Mouse (Mus musculus): ENCODE measurements around the gene Uba7. TPM values are rescaled to one million over a fixed set of nuclear protein-coding genes. Genes with fewer than 3 reads are reported as not detected.

Uba7 gene
- polyA plus RNA-seq, 1 experiment from 2014 or later: 42.9 TPM

GRCm38 (mm10) chr9:107947241-107948194, 27.8 kb upstream of the Uba7 start:
- Histone ChIP-seq H3K9me3 (replicated peaks) (no peaks in the 10 kb centered on the region), H3K27ac (ENCODE audit: poor library complexity, severe bottlenecking) (no peak overlapping the region), H3K4me2 (no peak overlapping the region), H3K9ac (no peak overlapping the region), H3K4me1 (replicated peaks) (peaks cover 13% of the 10 kb centered on the region), H3K27me3 (replicated peaks) (0 out of 2 replicates have a peak, but pooled peaks cover 3% of the 10 kb centered on the region), H3K36me3 (no peaks in the 10 kb centered on the region), H3K4me3 (no peak overlapping the region)
- ATAC-seq (ENCODE audit: insufficient number of reproducible peaks, low FRiP score): no peak
- WGBS: 79% methylated on average over 31 of the region's 31 CpGs

- 74% methylated on average over 13 of the region's 13 CpGs for WGBS
- no peak for ATAC-seq (ENCODE audit: insufficient number of reproducible peaks, low FRiP score)
Measured at GRCm38 (mm10) chr9:107949184-107949921, 26.0 kb upstream of the Uba7 start.

GRCm38 (mm10) chr9:107949922-107950235, 25.4 kb upstream of the Uba7 start, which contains the start of gene Traip:
Gene Traip (plus strand): TSS chr9:107950136.
- H3K4me2 ChIP-seq: peak within 1 kb of the TSS; percentile 79
- 0 out of 2 replicates have a peak, but pooled peaks cover 3% of the 10 kb centered on the region for H3K27me3 ChIP-seq (replicated peaks)
- peaks cover 13% of the 10 kb centered on the region for H3K4me1 ChIP-seq (replicated peaks)
- H3K9me3 ChIP-seq (replicated peaks): no peaks in the 10 kb centered on the region
- no peaks in the 10 kb centered on the region for H3K36me3 ChIP-seq
- H3K27ac ChIP-seq (ENCODE audit: poor library complexity, severe bottlenecking): peak within 1 kb of the TSS; percentile 64
- 87% methylated on average over 10 of the region's 10 CpGs for WGBS
- no peak for ATAC-seq (ENCODE audit: insufficient number of reproducible peaks, low FRiP score)
- peak within 1 kb of the TSS; percentile 86 for H3K4me3 ChIP-seq
- H3K9ac ChIP-seq: peak within 1 kb of the TSS; percentile 73

More at GRCm38 (mm10) chr9:107949184-107949921, 26.0 kb upstream of the Uba7 start:
- Histone ChIP-seq H3K4me2 (no peak overlapping the region), H3K36me3 (no peaks in the 10 kb centered on the region), H3K27me3 (replicated peaks) (0 out of 2 replicates have a peak, but pooled peaks cover 3% of the 10 kb centered on the region), H3K27ac (ENCODE audit: poor library complexity, severe bottlenecking) (no peak overlapping the region), H3K4me1 (replicated peaks) (peaks cover 13% of the 10 kb centered on the region), H3K4me3 (no peak overlapping the region), H3K9me3 (replicated peaks) (no peaks in the 10 kb centered on the region), H3K9ac (no peak overlapping the region)

GRCm38 (mm10) chr9:107950460-107951355, 24.6 kb upstream of the Uba7 start:
- Histone ChIP-seq H3K9ac (peak overlapping the region; percentile 73), H3K27me3 (replicated peaks) (0 out of 2 replicates have a peak, but pooled peaks cover 3% of the 10 kb centered on the region), H3K36me3 (no peaks in the 10 kb centered on the region), H3K4me2 (peak overlapping the region; percentile 79), H3K4me1 (replicated peaks) (peaks cover 17% of the 10 kb centered on the region), H3K4me3 (peak overlapping the region; percentile 86), H3K9me3 (replicated peaks) (no peaks in the 10 kb centered on the region), H3K27ac (ENCODE audit: poor library complexity, severe bottlenecking) (peak overlapping the region; percentile 64)
- WGBS: 13% methylated on average over 45 of the region's 45 CpGs
- peak; percentile 87 for ATAC-seq (ENCODE audit: insufficient number of reproducible peaks, low FRiP score)

GRCm38 (mm10) chr9:107955613-107956289, 19.6 kb upstream of the Uba7 start:
- Histone ChIP-seq H3K4me1 (replicated peaks) (peaks cover 17% of the 10 kb centered on the region), H3K9me3 (replicated peaks) (no peaks in the 10 kb centered on the region), H3K27ac (ENCODE audit: poor library complexity, severe bottlenecking) (no peak overlapping the region), H3K36me3 (peaks cover 44% of the 10 kb centered on the region), H3K9ac (no peak overlapping the region), H3K27me3 (replicated peaks) (no peaks in the 10 kb centered on the region), H3K4me2 (no peak overlapping the region), H3K4me3 (no peak overlapping the region)
- WGBS: 66% methylated on average over 6 of the region's 6 CpGs
- ATAC-seq (ENCODE audit: insufficient number of reproducible peaks, low FRiP score): no peak

- H3K4me1 ChIP-seq (replicated peaks): peaks cover 14% of the 10 kb centered on the region
- 63% methylated on average over 6 of the region's 6 CpGs for WGBS
- no peak overlapping the region for H3K9ac ChIP-seq
- H3K4me2 ChIP-seq: no peak overlapping the region
- no peak for ATAC-seq (ENCODE audit: insufficient number of reproducible peaks, low FRiP score)
- H3K27ac ChIP-seq (ENCODE audit: poor library complexity, severe bottlenecking): no peak overlapping the region
- H3K36me3 ChIP-seq: peaks cover 56% of the 10 kb centered on the region
- H3K4me3 ChIP-seq: no peak overlapping the region
- H3K27me3 ChIP-seq (replicated peaks): no peaks in the 10 kb centered on the region
- H3K9me3 ChIP-seq (replicated peaks): no peaks in the 10 kb centered on the region
Measured at GRCm38 (mm10) chr9:107957141-107957540, 18.2 kb upstream of the Uba7 start.

- Histone ChIP-seq H3K27me3 (replicated peaks) (no peaks in the 10 kb centered on the region), H3K36me3 (peaks cover 65% of the 10 kb centered on the region), H3K4me1 (replicated peaks) (peaks cover 23% of the 10 kb centered on the region), H3K27ac (ENCODE audit: poor library complexity, severe bottlenecking) (no peak overlapping the region), H3K4me2 (no peak overlapping the region), H3K9ac (no peak overlapping the region), H3K4me3 (no peak overlapping the region), H3K9me3 (replicated peaks) (no peaks in the 10 kb centered on the region)
- ATAC-seq (ENCODE audit: insufficient number of reproducible peaks, low FRiP score): no peak
- 73% methylated on average over 6 of the region's 6 CpGs for WGBS
Measured at GRCm38 (mm10) chr9:107959896-107960295, 15.4 kb upstream of the Uba7 start.

GRCm38 (mm10) chr9:107960928-107961327, 14.4 kb upstream of the Uba7 start:
- no peak for ATAC-seq (ENCODE audit: insufficient number of reproducible peaks, low FRiP score)
- H3K9ac ChIP-seq: no peak overlapping the region
- no peaks in the 10 kb centered on the region for H3K9me3 ChIP-seq (replicated peaks)
- WGBS: 70% methylated on average over 4 of the region's 4 CpGs
- H3K27me3 ChIP-seq (replicated peaks): no peaks in the 10 kb centered on the region
- peaks cover 64% of the 10 kb centered on the region for H3K36me3 ChIP-seq
- peaks cover 17% of the 10 kb centered on the region for H3K4me1 ChIP-seq (replicated peaks)
- no peak overlapping the region for H3K27ac ChIP-seq (ENCODE audit: poor library complexity, severe bottlenecking)
- H3K4me3 ChIP-seq: no peak overlapping the region
- H3K4me2 ChIP-seq: no peak overlapping the region

- Histone ChIP-seq H3K9ac (no peak overlapping the region), H3K36me3 (peaks cover 63% of the 10 kb centered on the region), H3K27ac (ENCODE audit: poor library complexity, severe bottlenecking) (no peak overlapping the region), H3K4me1 (replicated peaks) (peaks cover 16% of the 10 kb centered on the region), H3K4me3 (no peak overlapping the region), H3K27me3 (replicated peaks) (no peaks in the 10 kb centered on the region), H3K4me2 (no peak overlapping the region), H3K9me3 (replicated peaks) (no peaks in the 10 kb centered on the region)
- 88% methylated on average over 10 of the region's 10 CpGs for WGBS
- ATAC-seq (ENCODE audit: insufficient number of reproducible peaks, low FRiP score): no peak
Measured at GRCm38 (mm10) chr9:107961351-107961762, 13.9 kb upstream of the Uba7 start.

- peak; percentile 19; the same call in 1 of the 2 replicates for ATAC-seq (ENCODE audit: insufficient number of reproducible peaks, low FRiP score)
- Histone ChIP-seq H3K27ac (ENCODE audit: poor library complexity, severe bottlenecking) (no peak overlapping the region), H3K36me3 (peaks cover 58% of the 10 kb centered on the region)
Measured at GRCm38 (mm10) chr9:107961881-107962280, 13.4 kb upstream of the Uba7 start.

More at GRCm38 (mm10) chr9:107961881-107962280, 13.4 kb upstream of the Uba7 start:
- Histone ChIP-seq H3K27me3 (replicated peaks) (no peaks in the 10 kb centered on the region), H3K4me2 (no peak overlapping the region), H3K9ac (0 out of 2 replicates have a peak overlapping the region, but pooled peaks have one; percentile 36), H3K4me1 (replicated peaks) (peaks cover 16% of the 10 kb centered on the region), H3K4me3 (no peak overlapping the region), H3K9me3 (replicated peaks) (no peaks in the 10 kb centered on the region)
- 58% methylated on average over 5 of the region's 5 CpGs for WGBS
